17 mouse cellular contexts compared by ENCODE assay signal in genomic region chr12:30008741-30009140, GRCm38 (mm10).
DNase-seq lines count a peak whose midpoint lies in the region; ATAC-seq and TF ChIP-seq lines count a peak whose summit lies in the region.
"Had no signal": no experiment of that assay in that cellular context is flagged by ENCODE, and none has a peak within 500 bp of the region (broad histone marks: within the 10 kb centered on the region; RNA-seq: fewer than 3 reads in every experiment).

No protein-coding gene starts in this region.

- no peak for DNase-seq in frontal cortex, postnatal 36 days (ENCODE audit: low spot score in 2 of 2)
- DNase-seq in brain, adult 2 months (ENCODE audit: low read depth, low spot score): peak; percentile 48
- DNase-seq: adrenal gland, adult 2 months; adrenal gland, postnatal 10 days; adrenal gland, postnatal 25 days; cerebellum, adult 11-12 months; cerebellum, adult 2 months; cerebellum, adult 9-10 months; cerebellum, postnatal 10 days; cerebellum, postnatal 25 days had no signal

- TF ChIP-seq POLR2A in olfactory bulb, adult 2 months (IDR thresholded peaks at IDR 0.05; ENCODE audit: insufficient read depth, low read depth, low read length): no peak

- 47% methylated on average over 5 of the region's 5 CpGs for WGBS in olfactory bulb, adult 2 months

- peak; percentile 66 for ATAC-seq in frontal cortex, adult (ENCODE audit: low TSS enrichment)
- ATAC-seq in monocyte, adult 5-6 weeks (replicated peaks; ENCODE audit: insufficient number of reproducible peaks, low FRiP score, low TSS enrichment, poor library complexity, severe bottlenecking): no peak
- ATAC-seq: forebrain, embryonic 13.5 days; forebrain, embryonic 16.5 days had no signal

- H3K4me1 ChIP-seq in olfactory bulb, adult 2 months (ENCODE audit: control insufficient read depth, insufficient read depth, low read length): peaks cover 22% of the 10 kb centered on the region
- H3K4me1 ChIP-seq: embryonic facial prominence, embryonic 10.5 days; embryonic facial prominence, embryonic 12.5 days had no signal

- no peak overlapping the region for H3K4me3 ChIP-seq in olfactory bulb, adult 2 months (ENCODE audit: insufficient read depth, low read depth, low read length)
- H3K4me3 ChIP-seq: embryonic facial prominence, embryonic 10.5 days; embryonic facial prominence, embryonic 12.5 days; forebrain, embryonic 13.5 days had no signal

- H3K27ac ChIP-seq in olfactory bulb, adult 2 months (ENCODE audit: insufficient read depth, low read depth, low read length): peak overlapping the region; percentile 61
- H3K27ac ChIP-seq: embryonic facial prominence, embryonic 10.5 days; embryonic facial prominence, embryonic 12.5 days; forebrain, embryonic 13.5 days had no signal

- no peak for TF ChIP-seq CTCF in olfactory bulb, adult 2 months (IDR thresholded peaks at IDR 0.05; ENCODE audit: insufficient read depth, low read depth, low read length)
